Mouse (Mus musculus) cerebellum, adult 9-10 months (tissue): ENCODE results near the gene Tusc2.

ENCODE experiments used
- DNase-seq: peaks from one replicate; pipeline ENCODE4 v3.0.0; 2022

Tusc2 gene

GRCm38 (mm10) chr9:107615035-107615434, 52.0 kb downstream of the Tusc2 start:
- DNase-seq: no peak
